Mouse (Mus musculus): Measurements from ENCODE around the gene Yme1l1. TPM values are rescaled to one million over a fixed set of nuclear protein-coding genes. Genes with fewer than 3 reads are reported as not detected.

Gene Yme1l1
- 14.2 and 14.5 TPM in 2 replicates for polyA plus RNA-seq (2012; rRNA removed)

DNA sequence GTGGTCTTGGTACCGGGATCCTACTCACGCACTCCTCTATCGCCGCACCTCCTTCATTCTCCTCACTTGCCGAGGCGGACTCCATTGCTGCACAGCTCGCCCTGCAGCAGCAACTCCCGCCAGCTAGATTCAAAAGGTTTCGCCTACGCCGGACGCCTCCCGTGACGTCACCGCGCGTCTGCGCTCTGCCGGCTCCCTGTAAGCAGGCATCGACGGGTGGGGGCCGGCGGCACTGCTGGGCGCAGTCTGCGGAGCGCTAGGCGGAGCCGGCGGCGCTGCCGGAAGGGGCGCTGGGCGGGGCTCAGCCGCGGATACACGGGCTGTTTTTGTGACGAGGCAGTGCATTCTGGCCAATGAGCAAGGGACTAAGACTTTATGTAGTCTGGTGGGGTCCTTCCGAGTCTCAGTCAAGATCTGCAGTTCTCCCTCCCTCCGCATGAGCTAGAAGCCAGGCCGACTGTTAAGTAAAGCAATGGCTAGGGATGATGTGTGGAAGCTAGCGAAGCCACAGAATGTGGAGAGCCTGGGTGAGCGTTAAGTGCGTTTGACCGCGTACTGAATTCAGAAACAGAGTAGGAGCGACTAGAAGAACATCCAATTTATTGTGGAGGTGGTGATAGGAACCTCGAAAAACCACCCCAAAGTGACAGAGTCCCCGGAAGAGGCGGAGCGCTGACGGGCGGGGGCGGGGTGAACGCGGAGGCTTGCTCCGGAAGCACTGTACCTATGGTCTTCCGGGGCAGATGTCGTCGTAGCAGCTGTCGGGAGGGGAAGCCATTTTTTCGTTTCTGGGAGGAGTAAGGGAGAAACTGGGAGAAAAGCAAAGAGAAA lies at the start of gene Yme1l1, which contains the start of gene Mastl:
Gene Yme1l1 (plus strand): TSS at position 593 of the 831 bp plus-strand sequence.
Gene Mastl (minus strand): TSS at position 248 of the 831 bp plus-strand sequence.

DNA sequence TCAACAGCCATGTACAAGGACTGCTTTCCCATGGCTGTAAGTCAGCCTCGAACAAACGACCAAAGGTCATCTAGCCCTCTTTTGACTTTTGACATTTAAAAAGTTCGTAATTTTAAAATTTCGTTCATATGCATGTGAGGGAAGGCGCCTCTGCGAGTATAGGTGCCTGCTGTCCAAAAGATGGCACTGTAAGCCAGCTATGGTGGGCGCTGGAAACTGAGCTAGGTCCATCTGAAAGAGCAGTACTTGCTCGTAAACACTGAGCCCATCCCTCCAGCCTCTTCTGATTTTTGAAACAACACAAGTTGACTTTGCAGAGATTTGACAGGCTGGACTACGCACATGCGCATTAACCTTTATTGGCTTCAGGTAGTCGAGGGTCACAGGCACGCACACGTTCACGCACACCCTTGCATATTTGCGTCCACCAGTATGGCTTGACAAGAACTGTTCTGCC lies 50.9 kb downstream of the Yme1l1 start, which contains the start of gene 4931423N10Rik:
Gene 4931423N10Rik (plus strand): TSS at position 407 of the 457 bp plus-strand sequence.

Other genes starting within 250 kb of the Yme1l1 start
- 28.9 and 31.4 TPM in 2 replicates for gene Abi1, start 116.1 kb upstream of the Yme1l1 start, polyA plus RNA-seq (2012; rRNA removed)
- 11.0 and 11.8 TPM in 2 replicates for gene Acbd5, start 88.2 kb upstream of the Yme1l1 start, polyA plus RNA-seq (2012; rRNA removed)
- 1.4 and 1.6 TPM in 2 replicates for gene Mastl, start 345 bp upstream of the Yme1l1 start, polyA plus RNA-seq (2012; rRNA removed)
- not detected in 2 replicates for gene 4931423N10Rik, start 51.1 kb downstream of the Yme1l1 start, polyA plus RNA-seq (2012; rRNA removed)
- not detected in 2 replicates for gene Nxph2, start 164.9 kb downstream of the Yme1l1 start, polyA plus RNA-seq (2012; rRNA removed)

Data from liver, embryonic 18 days (tissue).